Mouse (Mus musculus) liver, embryonic 14.5 days (tissue): ENCODE measurements around the gene Arnt. TPM values are rescaled to one million over a fixed set of nuclear protein-coding genes. Genes with fewer than 3 reads are reported as not detected.

Experiments
- ATAC-seq: fragments of 200-750 bp; cut with Nextera tagmentation; 2 replicates; pipeline ENCODE4 v1.8.0; 2017; ENCODE audit warnings: moderate number of reproducible peaks, mild to moderate bottlenecking, moderate library complexity; ENCODE audit not compliant: insufficient read depth
- DNase-seq, 3 experiments: peaks; one replicate each; pipeline ENCODE4 v3.0.0-alpha.2; 2012 to 2013; ENCODE audit warnings: low read depth in 3 of 3, low spot score in 3 of 3
- H3K27ac ChIP-seq: fragments of 300-500 bp; sonication (generic); 2 replicates; pipeline ENCODE4 v1.5.1; 2014; ENCODE audit warnings: moderate library complexity, mild to moderate bottlenecking, control low read depth, inconsistent platforms
- H3K27me3 ChIP-seq: fragments of 300-500 bp; sonication (generic); 2 replicates; pipeline ENCODE4 v1.6.1; 2014; ENCODE audit warnings: mild to moderate bottlenecking, low read length, moderate library complexity; ENCODE audit not compliant: control insufficient read depth, insufficient read depth
- H3K36me3 ChIP-seq: fragments of 300-500 bp; sonication (generic); replicated peaks from 2 replicates; pipeline ENCODE4 v1.6.1; 2014; ENCODE audit warnings: low read depth; ENCODE audit not compliant: control insufficient read depth, insufficient read depth
- H3K4me1 ChIP-seq, 2 experiments: fragments of 200-500 bp in 1 of 2; fragments of 300-500 bp in 1 of 2; sonication (generic) in 1 of 2; replicated peaks; 2 replicates each; pipeline ENCODE4 v1.6.1; 2012 to 2014; ENCODE audit warnings: antibody characterized with exemption in 1 of 2, inconsistent platforms in 1 of 2, low read length in 1 of 2; ENCODE audit not compliant: control insufficient read depth in 2 of 2, insufficient read depth in 2 of 2
- H3K4me2 ChIP-seq: fragments of 300-500 bp; sonication (generic); 2 replicates; pipeline ENCODE4 v1.6.1; 2014; ENCODE audit warnings: low read depth, mild to moderate bottlenecking, control low read depth, moderate library complexity
- H3K4me3 ChIP-seq, 2 experiments: fragments of 200-500 bp in 1 of 2; fragments of 300-500 bp in 1 of 2; sonication (generic) in 1 of 2; 2 replicates each; pipeline ENCODE4 v1.5.1; 2012 to 2014; ENCODE audit warnings: low read depth in 2 of 2, low read length in 2 of 2, mild to moderate bottlenecking in 2 of 2, control low read depth in 1 of 2, inconsistent platforms in 1 of 2, moderate library complexity in 1 of 2; ENCODE audit not compliant: insufficient read depth in 1 of 2
- H3K9ac ChIP-seq: fragments of 300-500 bp; sonication (generic); replicated peaks from 2 replicates; pipeline ENCODE4 v1.6.1; 2014; ENCODE audit warnings: mild to moderate bottlenecking, control low read depth, moderate library complexity
- H3K9me3 ChIP-seq: fragments of 300-500 bp; sonication (generic); 2 replicates; pipeline ENCODE4 v1.6.1; 2016; ENCODE audit warnings: low read length, mixed read lengths; ENCODE audit not compliant: control insufficient read depth
- CTCF ChIP-seq: IDR thresholded peaks from 2 replicates; pipeline ENCODE4 v1.5.1; 2016; ENCODE audit warnings: antibody characterized with exemption, low read depth, control low read depth
- EP300 ChIP-seq: IDR thresholded peaks from 2 replicates; pipeline ENCODE4 v1.6.1; 2016; ENCODE audit warnings: antibody characterized with exemption, low read depth
- WGBS: fragments of 180-500 bp; shearing (Covaris S2); extraction: QIAGEN DNeasy Blood & Tissue Kit; methylation state at CpG from one replicate; pipeline ENCODE4 v1.1.7; 2014; ENCODE audit not compliant: insufficient replicate concordance; 5-methylcytosine and 5-hydroxymethylcytosine counted together
- polyA plus RNA-seq, 2 experiments: library from polyadenylated mRNA; depleted of rRNA in 1 of 2; stranded (reverse) in 1 of 2; unstranded in 1 of 2; fragments of >200 nt; fragmentation: Nextera tagmentation in 1 of 2; extraction: Ambion mirVana in 1 of 2; gene quantifications; 2 replicates each; pipeline versions ENCODE4 v1.2.1 to v1.2.3; 2012 to 2014

The Arnt gene
- polyA plus RNA-seq, 2 experiments = 10.2 to 11.3 TPM

DNA sequence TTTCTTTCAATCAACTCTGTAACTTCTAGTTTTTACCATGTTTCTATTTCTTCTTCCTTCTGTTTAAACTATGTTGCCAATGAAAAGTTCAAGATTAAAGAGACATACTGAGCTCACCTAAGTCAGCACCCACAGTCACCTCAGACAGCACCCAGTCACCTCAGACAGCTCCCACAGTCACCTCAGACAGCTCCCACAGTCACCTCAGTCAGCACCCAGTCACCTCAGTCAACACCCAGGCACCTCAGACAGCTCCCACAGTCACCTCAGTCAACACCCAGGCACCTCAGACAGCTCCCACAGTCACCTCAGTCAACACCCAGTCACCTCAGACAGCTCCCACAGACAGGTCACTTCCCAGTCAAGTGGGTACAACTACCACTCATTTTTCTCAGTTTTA lies 108.0 kb downstream of the Arnt start:
- no peak overlapping the region for H3K4me2 ChIP-seq
- no peaks in the 10 kb centered on the region for H3K36me3 ChIP-seq
- no peak overlapping the region for H3K27ac ChIP-seq
- H3K9ac ChIP-seq = no peak overlapping the region
- DNase-seq (no peak), ATAC-seq (no peak)
- TF ChIP-seq EP300 (no peak), CTCF (no peak)
- no peaks in the 10 kb centered on the region for H3K4me1 ChIP-seq
- no peaks in the 10 kb centered on the region for H3K9me3 ChIP-seq
- H3K27me3 ChIP-seq = no peaks in the 10 kb centered on the region; the same call in 1 of the 2 replicates
- no peak overlapping the region for H3K4me3 ChIP-seq

- Histone ChIP-seq H3K36me3 (no peaks in the 10 kb centered on the region), H3K27ac (no peak overlapping the region), H3K9me3 (no peaks in the 10 kb centered on the region), H3K27me3 (no peaks in the 10 kb centered on the region; the same call in 1 of the 2 replicates), H3K4me1 (no peaks in the 10 kb centered on the region), H3K9ac (no peak overlapping the region), H3K4me2 (no peak overlapping the region), H3K4me3 (no peak overlapping the region)
- ATAC-seq (no peak), DNase-seq (no peak)
- WGBS = 64% methylated on average over 7 of the region's 7 CpGs
- TF ChIP-seq EP300 (no peak), CTCF (no peak)
Observed at GRCm38 (mm10) chr3:95542981-95543380, 108.8 kb downstream of the Arnt start.

Other genes with a start within 250 kb of the Arnt start
- gene Gabpb2, start 216.5 kb upstream of the Arnt start, polyA plus RNA-seq (2012; rRNA removed) = 10.4 and 14.3 TPM in 2 replicates
- 5.1 and 6.9 TPM in 2 replicates for gene Gabpb2, start 216.5 kb upstream of the Arnt start, polyA plus RNA-seq (2014; fragmentation: Nextera tagmentation; extraction: Ambion mirVana)
- 21.3 and 24.9 TPM in 2 replicates for gene Cdc42se1, start 205.7 kb upstream of the Arnt start, polyA plus RNA-seq (2012; rRNA removed)
- 40.9 and 48.5 TPM in 2 replicates for gene Cdc42se1, start 205.7 kb upstream of the Arnt start, polyA plus RNA-seq (2014; fragmentation: Nextera tagmentation; extraction: Ambion mirVana)
- 3.0 and 3.6 TPM in 2 replicates for gene Mllt11, start 202.2 kb upstream of the Arnt start, polyA plus RNA-seq (2012; rRNA removed)
- gene Mllt11, start 202.2 kb upstream of the Arnt start, polyA plus RNA-seq (2014; fragmentation: Nextera tagmentation; extraction: Ambion mirVana) = 1.9 and 2.7 TPM in 2 replicates
- gene Gm128, start 192.8 kb upstream of the Arnt start, polyA plus RNA-seq (2012; rRNA removed) = 0.12 and 0.19 TPM in 2 replicates
- gene Gm128, start 192.8 kb upstream of the Arnt start, polyA plus RNA-seq (2014; fragmentation: Nextera tagmentation; extraction: Ambion mirVana) = 0.14 and 0.19 TPM in 2 replicates
- gene Bnipl, start 183.2 kb upstream of the Arnt start, polyA plus RNA-seq (2012; rRNA removed) = 0.04 TPM in 2 replicates
- 0.16 TPM in 1 of 2 replicates, not detected in the other for gene Bnipl, start 183.2 kb upstream of the Arnt start, polyA plus RNA-seq (2014; fragmentation: Nextera tagmentation; extraction: Ambion mirVana)
- 13.2 and 13.6 TPM in 2 replicates for gene Mindy1, start 153.0 kb upstream of the Arnt start, polyA plus RNA-seq (2012; rRNA removed)
- 16.1 and 16.8 TPM in 2 replicates for gene Mindy1, start 153.0 kb upstream of the Arnt start, polyA plus RNA-seq (2014; fragmentation: Nextera tagmentation; extraction: Ambion mirVana)
- 8.0 TPM in 2 replicates for gene Prune1, start 152.3 kb upstream of the Arnt start, polyA plus RNA-seq (2012; rRNA removed)
- 6.8 and 7.3 TPM in 2 replicates for gene Prune1, start 152.3 kb upstream of the Arnt start, polyA plus RNA-seq (2014; fragmentation: Nextera tagmentation; extraction: Ambion mirVana)
- 2.5 and 2.6 TPM in 2 replicates for gene Anxa9, start 127.2 kb upstream of the Arnt start, polyA plus RNA-seq (2012; rRNA removed)
- 2.8 and 3.8 TPM in 2 replicates for gene Anxa9, start 127.2 kb upstream of the Arnt start, polyA plus RNA-seq (2014; fragmentation: Nextera tagmentation; extraction: Ambion mirVana)
- 55.1 and 63.8 TPM in 2 replicates for gene Cers2, start 119.6 kb upstream of the Arnt start, polyA plus RNA-seq (2012; rRNA removed)
- 80.2 and 88.2 TPM in 2 replicates for gene Cers2, start 119.6 kb upstream of the Arnt start, polyA plus RNA-seq (2014; fragmentation: Nextera tagmentation; extraction: Ambion mirVana)
- 11.2 and 14.1 TPM in 2 replicates for gene Setdb1, start 77.2 kb upstream of the Arnt start, polyA plus RNA-seq (2012; rRNA removed)
- 13.4 and 15.2 TPM in 2 replicates for gene Setdb1, start 77.2 kb upstream of the Arnt start, polyA plus RNA-seq (2014; fragmentation: Nextera tagmentation; extraction: Ambion mirVana)
- not detected in 2 replicates for gene 4930558C23Rik, start 31.5 kb upstream of the Arnt start, polyA plus RNA-seq (2012; rRNA removed)
- gene 4930558C23Rik, start 31.5 kb upstream of the Arnt start, polyA plus RNA-seq (2014; fragmentation: Nextera tagmentation; extraction: Ambion mirVana) = not detected in 2 replicates
- gene Ctsk, start 64.9 kb downstream of the Arnt start, polyA plus RNA-seq (2012; rRNA removed) = 0.54 and 0.92 TPM in 2 replicates
- gene Ctsk, start 64.9 kb downstream of the Arnt start, polyA plus RNA-seq (2014; fragmentation: Nextera tagmentation; extraction: Ambion mirVana) = 1.1 and 1.3 TPM in 2 replicates
- gene Ctss, start 92.4 kb downstream of the Arnt start, polyA plus RNA-seq (2012; rRNA removed) = 9.8 and 16.1 TPM in 2 replicates
- 27.1 and 27.7 TPM in 2 replicates for gene Ctss, start 92.4 kb downstream of the Arnt start, polyA plus RNA-seq (2014; fragmentation: Nextera tagmentation; extraction: Ambion mirVana)
- gene Hormad1, start 125.3 kb downstream of the Arnt start, polyA plus RNA-seq (2012; rRNA removed) = not detected in 2 replicates
- 0.06 TPM in 1 of 2 replicates, not detected in the other for gene Hormad1, start 125.3 kb downstream of the Arnt start, polyA plus RNA-seq (2014; fragmentation: Nextera tagmentation; extraction: Ambion mirVana)
- gene Golph3l, start 154.5 kb downstream of the Arnt start, polyA plus RNA-seq (2012; rRNA removed) = 10.9 and 17.1 TPM in 2 replicates
- 32.6 and 38.5 TPM in 2 replicates for gene Golph3l, start 154.5 kb downstream of the Arnt start, polyA plus RNA-seq (2014; fragmentation: Nextera tagmentation; extraction: Ambion mirVana)
- gene Ensa, start 190.6 kb downstream of the Arnt start, polyA plus RNA-seq (2012; rRNA removed) = 10.2 and 14.9 TPM in 2 replicates
- 26.8 and 27.1 TPM in 2 replicates for gene Ensa, start 190.6 kb downstream of the Arnt start, polyA plus RNA-seq (2014; fragmentation: Nextera tagmentation; extraction: Ambion mirVana)
- gene Mcl1, start 224.4 kb downstream of the Arnt start, polyA plus RNA-seq (2012; rRNA removed) = 26.6 and 34.6 TPM in 2 replicates
- gene Mcl1, start 224.4 kb downstream of the Arnt start, polyA plus RNA-seq (2014; fragmentation: Nextera tagmentation; extraction: Ambion mirVana) = 39.2 and 45.0 TPM in 2 replicates